Mouse (Mus musculus) midbrain, postnatal 0 days (tissue): ENCODE results near the gene Cmtm2b. TPM values are rescaled to one million over a fixed set of nuclear protein-coding genes. Genes with fewer than 3 reads are reported as not detected.

ENCODE experiments used
- ATAC-seq: fragments of 200-750 bp; cut with Nextera tagmentation; 2 replicates; pipeline ENCODE4 v1.8.0; 2017; ENCODE audit warnings: moderate number of reproducible peaks, mild to moderate bottlenecking, moderate TSS enrichment, moderate library complexity; ENCODE audit not compliant: low FRiP score
- DNase-seq: peaks from one replicate; pipeline ENCODE4 v3.0.0-alpha.2; 2015; ENCODE audit warnings: low spot score
- H3K27ac ChIP-seq: fragments of 300-500 bp; sonication (generic); 2 replicates; pipeline ENCODE4 v1.5.1; 2014; ENCODE audit warnings: low read depth, mild to moderate bottlenecking, low read length, mixed read lengths
- H3K27me3 ChIP-seq: fragments of 300-500 bp; sonication (generic); 2 replicates; pipeline ENCODE4 v1.6.1; 2014; ENCODE audit warnings: low read length, control low read depth, mixed read lengths; ENCODE audit not compliant: insufficient read depth
- H3K36me3 ChIP-seq: fragments of 300-500 bp; sonication (generic); 2 replicates; pipeline ENCODE4 v1.6.1; 2014; ENCODE audit warnings: low read length, control low read depth, mixed read lengths; ENCODE audit not compliant: insufficient read depth
- H3K4me1 ChIP-seq: fragments of 300-500 bp; sonication (generic); 2 replicates; pipeline ENCODE4 v1.6.1; 2014; ENCODE audit warnings: mild to moderate bottlenecking, control low read depth, antibody characterized with exemption, low read length, mixed read lengths; ENCODE audit not compliant: insufficient read depth
- H3K4me2 ChIP-seq: fragments of 300-500 bp; sonication (generic); 2 replicates; pipeline ENCODE4 v1.6.1; 2014; ENCODE audit warnings: low read depth, mild to moderate bottlenecking, low read length, mixed read lengths; ENCODE audit not compliant: poor library complexity, severe bottlenecking
- H3K4me3 ChIP-seq: fragments of 300-500 bp; sonication (generic); 2 replicates; pipeline ENCODE4 v1.5.1; 2014; ENCODE audit warnings: low read depth, mild to moderate bottlenecking, low read length, moderate library complexity
- H3K9ac ChIP-seq: fragments of 300-500 bp; sonication (generic); replicated peaks from 2 replicates; pipeline ENCODE4 v1.6.1; 2014; ENCODE audit warnings: mild to moderate bottlenecking, low read length, moderate library complexity, mixed read lengths; ENCODE audit not compliant: poor library complexity, severe bottlenecking
- H3K9me3 ChIP-seq: fragments of 300-500 bp; sonication (generic); 2 replicates; pipeline ENCODE4 v1.6.1; 2016; ENCODE audit warnings: low read length, control low read depth
- CTCF ChIP-seq: IDR thresholded peaks from 2 replicates; pipeline ENCODE4 v1.5.1; 2016; ENCODE audit warnings: antibody characterized with exemption, mild to moderate bottlenecking
- WGBS: fragments of 180-500 bp; shearing (Covaris S2); extraction: QIAGEN DNeasy Blood & Tissue Kit; methylation state at CpG from one replicate; pipeline ENCODE4 v1.1.7; 2014; 5-methylcytosine and 5-hydroxymethylcytosine counted together
- polyA plus RNA-seq: library from polyadenylated mRNA; unstranded; fragments of >200 nt; fragmentation: Nextera tagmentation; extraction: Ambion mirVana; gene quantifications from 2 replicates; pipeline ENCODE4 v1.2.1, GENCODE M21; 2015
- total RNA-seq: library from RNA; depleted of rRNA; stranded (reverse); fragments of >200 nt; gene quantifications from 2 replicates; pipeline ENCODE4 v1.2.3, GENCODE M21; 2014

Cmtm2b gene
- total and polyA plus RNA-seq, 2 experiments from 2014 or later = not detected

GRCm38 (mm10) chr8:104337890-104338289 is 15.9 kb downstream of the Cmtm2b start:
- no peak for DNase-seq
- TF ChIP-seq CTCF = no peak; the same call in 1 of the 2 replicates
- 56% methylated on average over 3 of the region's 3 CpGs for WGBS
- H3K9me3 ChIP-seq = no peaks in the 10 kb centered on the region
- no peak overlapping the region for H3K4me2 ChIP-seq
- no peaks in the 10 kb centered on the region for H3K4me1 ChIP-seq
- no peak overlapping the region for H3K27ac ChIP-seq
- no peak overlapping the region for H3K4me3 ChIP-seq
- no peak for ATAC-seq
- no peaks in the 10 kb centered on the region for H3K36me3 ChIP-seq
- no peaks in the 10 kb centered on the region for H3K27me3 ChIP-seq
- no peak overlapping the region for H3K9ac ChIP-seq

DNA sequence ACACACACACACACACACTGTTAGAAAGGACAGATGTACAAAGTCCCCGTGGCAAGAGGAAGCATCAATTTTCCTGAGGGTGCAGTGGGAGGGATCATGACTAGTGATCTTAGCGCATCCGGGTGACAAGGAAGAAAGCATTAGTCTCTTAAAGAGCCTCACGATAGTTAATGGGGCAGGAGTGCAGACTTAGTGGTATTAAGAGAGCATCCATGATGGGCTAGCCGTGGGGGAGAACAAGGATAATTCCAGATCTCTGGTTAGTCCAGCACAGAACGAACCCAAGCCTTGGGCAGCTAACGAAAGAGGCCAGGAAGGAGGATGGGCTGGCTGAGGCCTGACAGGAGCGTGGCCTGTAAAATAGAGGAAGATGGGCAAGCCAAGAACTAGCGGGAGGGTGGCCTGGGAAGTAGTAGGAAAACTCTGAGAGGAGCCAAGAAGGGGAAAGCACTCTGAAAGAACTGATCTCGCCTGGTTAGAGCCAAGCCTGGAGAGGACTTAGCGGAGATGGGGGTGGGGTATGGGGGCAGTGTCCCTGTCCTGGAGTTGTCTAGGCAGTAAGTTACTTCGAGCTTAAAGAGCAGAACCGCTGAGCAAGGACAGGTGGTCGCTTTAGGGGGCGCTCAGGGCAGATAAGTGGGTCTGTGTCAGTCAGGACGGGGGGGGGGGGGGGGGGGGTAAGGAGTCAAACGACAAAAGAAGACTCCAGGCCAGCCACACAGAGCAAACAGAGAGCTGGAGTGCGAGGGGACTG is 17.4 kb downstream of the Cmtm2b start, which contains the start of gene Cmtm3:
Gene Cmtm3, plus strand, starts transcription at position 182 of the 754 bp plus-strand sequence.
- Histone ChIP-seq H3K4me1 (no peaks in the 10 kb centered on the region), H3K36me3 (no peaks in the 10 kb centered on the region), H3K9me3 (no peaks in the 10 kb centered on the region), H3K27me3 (no peaks in the 10 kb centered on the region), H3K4me3 (peak within 1 kb of the TSS; percentile 59), H3K27ac (peak within 1 kb of the TSS; percentile 48), H3K9ac (peak within 1 kb of the TSS; percentile 63), H3K4me2 (peak within 1 kb of the TSS; percentile 89)
- no peak for TF ChIP-seq CTCF
- DNase-seq (peak; percentile 61), ATAC-seq (no peak)
- 15% methylated on average over 18 of the region's 18 CpGs for WGBS

DNA sequence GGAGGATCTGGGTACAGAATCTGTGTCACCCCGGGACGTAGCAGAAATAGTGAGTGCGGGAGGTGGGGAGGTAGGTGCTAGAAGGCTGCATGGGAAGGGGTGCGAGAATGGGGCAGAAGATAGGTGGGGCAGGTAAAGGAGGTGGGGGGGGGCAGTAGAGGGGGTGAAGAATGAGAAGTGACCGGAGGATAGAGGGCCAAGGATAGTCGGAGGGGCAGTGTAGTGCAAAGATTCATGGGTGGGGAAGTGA is 17.9 kb downstream of the Cmtm2b start:
- Histone ChIP-seq H3K36me3 (0 out of 2 replicates have a peak, but pooled peaks cover 2% of the 10 kb centered on the region), H3K4me3 (peak overlapping the region; percentile 59), H3K4me1 (no peaks in the 10 kb centered on the region), H3K4me2 (peak overlapping the region; percentile 89), H3K27me3 (no peaks in the 10 kb centered on the region), H3K9ac (peak overlapping the region; percentile 63), H3K27ac (peak overlapping the region; percentile 12; the same call in 1 of the 2 replicates), H3K9me3 (no peaks in the 10 kb centered on the region)
- ATAC-seq (no peak), DNase-seq (no peak)
- WGBS = 2% methylated on average over 6 of the region's 6 CpGs
- TF ChIP-seq CTCF = no peak

DNA sequence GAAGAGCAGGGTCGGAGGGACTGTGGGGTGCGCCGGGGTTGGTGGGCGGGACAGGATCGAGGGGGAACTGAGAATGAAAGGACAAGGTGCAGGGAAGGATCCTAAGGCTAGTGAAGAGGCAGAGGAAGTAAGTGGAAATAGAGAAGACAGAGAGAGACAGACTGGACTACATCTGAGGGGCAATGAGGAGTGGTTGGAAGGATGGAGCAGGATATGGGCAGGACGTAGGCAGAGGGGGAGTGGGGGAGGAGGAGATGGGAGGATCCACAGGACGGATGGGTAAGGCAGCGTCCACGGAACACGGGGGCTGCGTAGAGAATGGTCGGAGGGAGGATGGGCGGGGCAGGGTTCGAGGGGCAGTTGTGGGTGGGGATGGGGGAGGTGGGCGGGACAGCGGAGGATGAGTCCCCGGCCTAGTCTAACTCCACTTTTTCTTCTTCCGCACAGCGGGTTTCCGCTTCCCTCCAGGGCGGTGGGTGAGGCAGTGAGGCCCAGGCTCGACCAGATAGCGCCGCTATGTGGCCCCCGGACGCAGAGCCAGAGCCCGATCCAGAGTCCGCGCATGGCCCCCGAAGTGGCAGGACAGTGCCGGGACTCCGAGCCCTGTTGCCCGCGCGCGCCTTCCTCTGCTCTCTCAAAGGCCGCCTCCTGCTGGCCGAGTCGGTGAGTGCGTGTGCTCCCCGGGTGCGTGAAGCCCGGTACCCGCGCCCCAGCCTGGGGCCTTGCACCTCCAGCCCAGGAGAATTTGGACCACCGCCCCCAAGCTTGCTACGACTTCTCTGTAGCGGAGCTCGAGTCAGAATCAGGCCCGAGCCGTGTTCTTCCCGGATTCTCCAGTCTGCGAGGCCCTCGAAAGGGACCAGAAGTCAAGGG is 18.4 kb downstream of the Cmtm2b start:
- TF ChIP-seq CTCF = peak; percentile 70
- Histone ChIP-seq H3K27ac (peak overlapping the region; percentile 48), H3K4me1 (no peaks in the 10 kb centered on the region), H3K4me2 (peak overlapping the region; percentile 89), H3K4me3 (peak overlapping the region; percentile 59), H3K27me3 (no peaks in the 10 kb centered on the region), H3K9me3 (no peaks in the 10 kb centered on the region), H3K9ac (peak overlapping the region; percentile 63), H3K36me3 (0 out of 2 replicates have a peak, but pooled peaks cover 2% of the 10 kb centered on the region)
- DNase-seq = peak; percentile 73
- ATAC-seq = peak; percentile 68
- under 1% methylated on average over 52 of the region's 54 CpGs for WGBS

- DNase-seq = peak; percentile 83
- H3K9me3 ChIP-seq = no peaks in the 10 kb centered on the region
- H3K27me3 ChIP-seq = no peaks in the 10 kb centered on the region
- TF ChIP-seq CTCF = no peak
- peak overlapping the region; percentile 59 for H3K4me3 ChIP-seq
- 0% methylated on average over 22 of the region's 24 CpGs for WGBS
- H3K27ac ChIP-seq = peak overlapping the region; percentile 48
- H3K4me1 ChIP-seq = no peaks in the 10 kb centered on the region
- 0 out of 2 replicates have a peak, but pooled peaks cover 2% of the 10 kb centered on the region for H3K36me3 ChIP-seq
- H3K4me2 ChIP-seq = peak overlapping the region; percentile 89
- H3K9ac ChIP-seq = peak overlapping the region; percentile 63
- ATAC-seq = peak; percentile 67
These were observed 19.1 kb downstream of the Cmtm2b start for GRCm38 (mm10) chr8:104341106-104341561.
